Mouse (Mus musculus) stomach, embryonic 15.5 days (tissue): ENCODE results near the gene Mrrf. TPM values are rescaled to one million over a fixed set of nuclear protein-coding genes. Genes with fewer than 3 reads are reported as not detected.

Experiments used
- ATAC-seq: fragments of 200-750 bp; cut with Nextera tagmentation; 2 replicates; pipeline ENCODE4 v1.8.0; 2017; ENCODE audit warnings: low read depth, moderate number of reproducible peaks, moderate TSS enrichment; ENCODE audit not compliant: insufficient read depth, low FRiP score
- H3K27ac ChIP-seq: fragments of 300-500 bp; sonication (generic); 2 replicates; pipeline ENCODE4 v1.5.1; 2015; ENCODE audit warnings: mild to moderate bottlenecking, inconsistent platforms
- H3K27me3 ChIP-seq: fragments of 300-500 bp; sonication (generic); replicated peaks from 2 replicates; pipeline ENCODE4 v1.6.1; 2015; ENCODE audit warnings: inconsistent platforms
- H3K36me3 ChIP-seq: fragments of 300-500 bp; sonication (generic); 2 replicates; pipeline ENCODE4 v1.6.1; 2015; ENCODE audit warnings: inconsistent platforms
- H3K4me1 ChIP-seq: fragments of 300-500 bp; sonication (generic); 2 replicates; pipeline ENCODE4 v1.6.1; 2015; ENCODE audit warnings: inconsistent platforms
- H3K4me2 ChIP-seq: fragments of 300-500 bp; sonication (generic); 2 replicates; pipeline ENCODE4 v1.6.1; 2015; ENCODE audit warnings: mild to moderate bottlenecking, inconsistent platforms
- H3K4me3 ChIP-seq: fragments of 300-500 bp; sonication (generic); replicated peaks from 2 replicates; pipeline ENCODE4 v1.5.1; 2015; ENCODE audit warnings: inconsistent platforms
- H3K9ac ChIP-seq: fragments of 300-500 bp; sonication (generic); 2 replicates; pipeline ENCODE4 v1.6.1; 2015; ENCODE audit warnings: inconsistent platforms
- H3K9me3 ChIP-seq: fragments of 300-500 bp; sonication (generic); 2 replicates; pipeline ENCODE4 v1.6.1; 2016; ENCODE audit warnings: inconsistent platforms
- WGBS: fragments of 180-500 bp; shearing (Covaris S2); methylation state at CpG from one replicate; pipeline ENCODE4 v1.1.7; 2015; 5-methylcytosine and 5-hydroxymethylcytosine counted together
- polyA plus RNA-seq: library from polyadenylated mRNA; unstranded; fragments of >200 nt; fragmentation: Nextera tagmentation; extraction: Ambion mirVana; gene quantifications from 2 replicates; pipeline ENCODE4 v1.2.1, GENCODE M21; 2015

Gene Mrrf
- polyA plus RNA-seq, 1 experiment from 2014 or later = 27.4 TPM

GRCm38 (mm10) chr2:36238951-36239350 is 102.8 kb downstream of the Mrrf start:
- H3K4me2 ChIP-seq = no peak overlapping the region
- H3K9me3 ChIP-seq = no peaks in the 10 kb centered on the region
- ATAC-seq = no peak
- no peaks in the 10 kb centered on the region for H3K27me3 ChIP-seq
- 78% methylated on average over 2 of the region's 2 CpGs for WGBS
- H3K4me3 ChIP-seq = no peak overlapping the region
- H3K9ac ChIP-seq = no peak overlapping the region
- no peaks in the 10 kb centered on the region for H3K36me3 ChIP-seq
- H3K27ac ChIP-seq = no peak overlapping the region
- H3K4me1 ChIP-seq = peaks cover 36% of the 10 kb centered on the region

Other genes with a start within 250 kb of the Mrrf start
- gene Ttll11, start 156.5 kb upstream of the Mrrf start, polyA plus RNA-seq = 0.55 and 0.65 TPM in 2 replicates
- gene Ndufa8, start 87.0 kb upstream of the Mrrf start, polyA plus RNA-seq = 247 and 252 TPM in 2 replicates
- gene Morn5, start 86.9 kb upstream of the Mrrf start, polyA plus RNA-seq = 0.26 TPM in 1 of 2 replicates, not detected in the other
- 1.2 and 1.8 TPM in 2 replicates for gene Lhx6, start 31.0 kb upstream of the Mrrf start, polyA plus RNA-seq
- gene Rbm18, start 384 bp downstream of the Mrrf start, polyA plus RNA-seq = 54.9 and 60.1 TPM in 2 replicates
- 27.9 and 31.3 TPM in 2 replicates for gene Ptgs1, start 94.0 kb downstream of the Mrrf start, polyA plus RNA-seq
- gene Olfr338, start 237.1 kb downstream of the Mrrf start, polyA plus RNA-seq = not detected in 2 replicates